Mouse (Mus musculus) liver, embryonic 12.5 days (tissue): ENCODE results near the gene Ccp110. TPM values are rescaled to one million over a fixed set of nuclear protein-coding genes. Genes with fewer than 3 reads are reported as not detected.

Source experiments
- ATAC-seq: fragments of 200-750 bp; cut with Nextera tagmentation; 2 replicates; pipeline ENCODE4 v1.8.0; 2017; ENCODE audit warnings: moderate number of reproducible peaks, mild to moderate bottlenecking, moderate library complexity
- H3K27ac ChIP-seq: fragments of 300-500 bp; sonication (generic); 2 replicates; pipeline ENCODE4 v1.5.1; 2016; ENCODE audit warnings: mild to moderate bottlenecking
- H3K27me3 ChIP-seq: fragments of 300-500 bp; sonication (generic); replicated peaks from 2 replicates; pipeline ENCODE4 v1.6.1; 2016; ENCODE audit warnings: mild to moderate bottlenecking, moderate library complexity
- H3K36me3 ChIP-seq: fragments of 300-500 bp; sonication (generic); 2 replicates; pipeline ENCODE4 v1.6.1; 2016; ENCODE audit warnings: mild to moderate bottlenecking, moderate library complexity
- H3K4me1 ChIP-seq: fragments of 300-500 bp; sonication (generic); 2 replicates; pipeline ENCODE4 v1.6.1; 2016
- H3K4me2 ChIP-seq: fragments of 300-500 bp; sonication (generic); 2 replicates; pipeline ENCODE4 v1.6.1; 2016; ENCODE audit warnings: mild to moderate bottlenecking, moderate library complexity
- H3K4me3 ChIP-seq: fragments of 300-500 bp; sonication (generic); 2 replicates; pipeline ENCODE4 v1.5.1; 2016; ENCODE audit warnings: mild to moderate bottlenecking, moderate library complexity
- H3K9ac ChIP-seq: fragments of 300-500 bp; sonication (generic); 2 replicates; pipeline ENCODE4 v1.6.1; 2016; ENCODE audit warnings: mild to moderate bottlenecking, moderate library complexity
- H3K9me3 ChIP-seq: fragments of 300-500 bp; sonication (generic); replicated peaks from 2 replicates; pipeline ENCODE4 v1.6.1; 2016; ENCODE audit warnings: mild to moderate bottlenecking, moderate library complexity
- WGBS: fragments of 180-500 bp; shearing (Covaris S2); methylation state at CpG from one replicate; pipeline ENCODE4 v1.1.7; 2016; ENCODE audit not compliant: insufficient replicate concordance; 5-methylcytosine and 5-hydroxymethylcytosine counted together
- polyA plus RNA-seq: library from polyadenylated mRNA; unstranded; fragments of >200 nt; fragmentation: Nextera tagmentation; extraction: Ambion mirVana; gene quantifications from 2 replicates; pipeline ENCODE4 v1.2.1, GENCODE M21; 2016

Gene Ccp110
- 10.4 and 10.8 TPM in 2 replicates for polyA plus RNA-seq

GRCm38 (mm10) chr7:118712228-118713173, at the start of gene Ccp110:
Ccp110 (plus strand) TSS chr7:118712552.
- peak within 1 kb of the TSS; percentile 79 for H3K4me2 ChIP-seq
- peaks cover 19% of the 10 kb centered on the region for H3K4me1 ChIP-seq
- peak within 1 kb of the TSS; percentile 87 for H3K4me3 ChIP-seq
- 0 out of 2 replicates have a peak, but pooled peaks cover 3% of the 10 kb centered on the region for H3K27me3 ChIP-seq
- peaks cover 18% of the 10 kb centered on the region for H3K36me3 ChIP-seq
- peak within 1 kb of the TSS; percentile 69 for H3K27ac ChIP-seq
- no peaks in the 10 kb centered on the region for H3K9me3 ChIP-seq
- ATAC-seq, result peak; percentile 98
- H3K9ac ChIP-seq, result peak within 1 kb of the TSS; percentile 76
- WGBS, result 1% methylated on average over 48 of the region's 48 CpGs

GRCm38 (mm10) chr7:118667773-118668172, 44.6 kb upstream of the Ccp110 start:
- H3K27me3 ChIP-seq, result 0 out of 2 replicates have a peak, but pooled peaks cover 6% of the 10 kb centered on the region
- H3K36me3 ChIP-seq, result no peaks in the 10 kb centered on the region
- H3K27ac ChIP-seq, result no peak overlapping the region
- no peak overlapping the region for H3K9ac ChIP-seq
- H3K4me3 ChIP-seq, result no peak overlapping the region
- H3K9me3 ChIP-seq, result no peaks in the 10 kb centered on the region
- no peak for ATAC-seq
- no peaks in the 10 kb centered on the region for H3K4me1 ChIP-seq
- 79% methylated on average over 2 of the region's 2 CpGs for WGBS
- no peak overlapping the region for H3K4me2 ChIP-seq

GRCm38 (mm10) chr7:118670142-118670541, 42.2 kb upstream of the Ccp110 start:
- peak; percentile 77 for ATAC-seq
- no peaks in the 10 kb centered on the region for H3K4me1 ChIP-seq

GRCm38 (mm10) chr7:118676826-118677225, 35.5 kb upstream of the Ccp110 start:
- Histone ChIP-seq H3K4me3 (no peak overlapping the region), H3K36me3 (no peaks in the 10 kb centered on the region), H3K27me3 (0 out of 2 replicates have a peak, but pooled peaks cover 3% of the 10 kb centered on the region), H3K27ac (no peak overlapping the region), H3K9me3 (no peaks in the 10 kb centered on the region), H3K4me2 (no peak overlapping the region), H3K4me1 (no peaks in the 10 kb centered on the region), H3K9ac (no peak overlapping the region)
- WGBS, result 57% methylated on average over 4 of the region's 4 CpGs
- ATAC-seq, result no peak

More at GRCm38 (mm10) chr7:118670142-118670541, 42.2 kb upstream of the Ccp110 start:
- Histone ChIP-seq H3K4me3 (no peak overlapping the region), H3K4me2 (no peak overlapping the region), H3K27ac (no peak overlapping the region), H3K9me3 (no peaks in the 10 kb centered on the region), H3K9ac (no peak overlapping the region), H3K27me3 (0 out of 2 replicates have a peak, but pooled peaks cover 6% of the 10 kb centered on the region), H3K36me3 (no peaks in the 10 kb centered on the region)
- 51% methylated on average over 4 of the region's 4 CpGs for WGBS

GRCm38 (mm10) chr7:118688199-118688598, 24.2 kb upstream of the Ccp110 start:
- no peak overlapping the region for H3K27ac ChIP-seq
- H3K27me3 ChIP-seq, result no peaks in the 10 kb centered on the region
- H3K4me1 ChIP-seq, result no peaks in the 10 kb centered on the region
- H3K4me2 ChIP-seq, result no peak overlapping the region
- 30% methylated on average over 5 of the region's 5 CpGs for WGBS
- H3K4me3 ChIP-seq, result no peak overlapping the region
- no peaks in the 10 kb centered on the region for H3K9me3 ChIP-seq
- ATAC-seq, result no peak
- H3K9ac ChIP-seq, result no peak overlapping the region
- peaks cover 62% of the 10 kb centered on the region for H3K36me3 ChIP-seq

- Histone ChIP-seq H3K27me3 (no peaks in the 10 kb centered on the region), H3K9me3 (no peaks in the 10 kb centered on the region), H3K4me3 (no peak overlapping the region), H3K36me3 (peaks cover 70% of the 10 kb centered on the region), H3K9ac (no peak overlapping the region), H3K4me1 (no peaks in the 10 kb centered on the region), H3K27ac (no peak overlapping the region), H3K4me2 (no peak overlapping the region)
- ATAC-seq, result no peak
- 80% methylated on average over 7 of the region's 7 CpGs for WGBS
Observed at GRCm38 (mm10) chr7:118689088-118689487, 23.3 kb upstream of the Ccp110 start.

GRCm38 (mm10) chr7:118691287-118691686, 21.1 kb upstream of the Ccp110 start:
- H3K4me1 ChIP-seq, result no peaks in the 10 kb centered on the region
- H3K4me3 ChIP-seq, result no peak overlapping the region
- no peaks in the 10 kb centered on the region for H3K27me3 ChIP-seq
- 88% methylated on average over 2 of the region's 2 CpGs for WGBS
- H3K9ac ChIP-seq, result no peak overlapping the region
- peaks cover 91% of the 10 kb centered on the region for H3K36me3 ChIP-seq
- H3K9me3 ChIP-seq, result no peaks in the 10 kb centered on the region
- no peak for ATAC-seq
- no peak overlapping the region for H3K27ac ChIP-seq
- H3K4me2 ChIP-seq, result no peak overlapping the region

- no peak for ATAC-seq
- no peak overlapping the region for H3K4me3 ChIP-seq
- peaks cover 5% of the 10 kb centered on the region; the same call in 1 of the 2 replicates for H3K4me1 ChIP-seq
- no peak overlapping the region for H3K9ac ChIP-seq
- no peaks in the 10 kb centered on the region for H3K27me3 ChIP-seq
- H3K9me3 ChIP-seq, result no peaks in the 10 kb centered on the region
- no peak overlapping the region for H3K4me2 ChIP-seq
- H3K36me3 ChIP-seq, result peaks cover 89% of the 10 kb centered on the region
- 96% methylated on average over 6 of the region's 6 CpGs for whole genome bisulfite sequencing
- no peak overlapping the region for H3K27ac ChIP-seq
Observed at GRCm38 (mm10) chr7:118696146-118696545, 16.2 kb upstream of the Ccp110 start.

- no peaks in the 10 kb centered on the region for H3K27me3 ChIP-seq
- H3K4me3 ChIP-seq, result no peak overlapping the region
- ATAC-seq, result no peak
- H3K9ac ChIP-seq, result no peak overlapping the region
- no peak overlapping the region for H3K4me2 ChIP-seq
- H3K9me3 ChIP-seq, result no peaks in the 10 kb centered on the region
- no peak overlapping the region for H3K27ac ChIP-seq
- peaks cover 8% of the 10 kb centered on the region; the same call in 1 of the 2 replicates for H3K4me1 ChIP-seq
- H3K36me3 ChIP-seq, result peaks cover 87% of the 10 kb centered on the region
- WGBS, result 68% methylated on average over 4 of the region's 4 CpGs
Observed at GRCm38 (mm10) chr7:118697168-118697567, 15.2 kb upstream of the Ccp110 start.

- no peak overlapping the region for H3K4me3 ChIP-seq
- H3K27me3 ChIP-seq, result no peaks in the 10 kb centered on the region
- H3K36me3 ChIP-seq, result peaks cover 81% of the 10 kb centered on the region
- no peaks in the 10 kb centered on the region for H3K9me3 ChIP-seq
- H3K4me2 ChIP-seq, result no peak overlapping the region
- 79% methylated on average over 9 of the region's 9 CpGs for WGBS
- H3K27ac ChIP-seq, result no peak overlapping the region
- peak; percentile 28; the same call in 1 of the 2 replicates for ATAC-seq
- peaks cover 18% of the 10 kb centered on the region for H3K4me1 ChIP-seq
- no peak overlapping the region for H3K9ac ChIP-seq
Observed at GRCm38 (mm10) chr7:118698882-118699281, 13.5 kb upstream of the Ccp110 start.

GRCm38 (mm10) chr7:118703144-118703561, 9.2 kb upstream of the Ccp110 start:
- 83% methylated on average over 15 of the region's 15 CpGs for whole genome bisulfite sequencing
- no peak overlapping the region for H3K9ac ChIP-seq
- no peaks in the 10 kb centered on the region for H3K27me3 ChIP-seq
- peak overlapping the region; percentile 89 for H3K4me2 ChIP-seq
- no peak for ATAC-seq
- peaks cover 40% of the 10 kb centered on the region for H3K36me3 ChIP-seq
- no peak overlapping the region for H3K27ac ChIP-seq
- H3K4me1 ChIP-seq, result peaks cover 41% of the 10 kb centered on the region
- H3K4me3 ChIP-seq, result no peak overlapping the region
- no peaks in the 10 kb centered on the region for H3K9me3 ChIP-seq
